Mouse (Mus musculus) small intestine, adult 2 months (tissue): ENCODE results near the gene Snx22.

Experiments
- CTCF ChIP-seq: fragments of 200-500 bp; IDR thresholded peaks from 2 replicates; pipeline ENCODE4 v1.5.1; 2012; ENCODE audit warnings: low read depth, mild to moderate bottlenecking, control low read depth, inconsistent platforms, low read length, moderate library complexity, mixed read lengths; ENCODE audit not compliant: insufficient replicate concordance, insufficient read length; ENCODE audit errors: extremely low read depth
- POLR2A ChIP-seq: fragments of 200-500 bp; IDR thresholded peaks from 2 replicates; pipeline ENCODE4 v1.6.1; 2012; ENCODE audit warnings: low read depth, mild to moderate bottlenecking, control low read depth, inconsistent platforms, low read length, moderate library complexity

DNA sequence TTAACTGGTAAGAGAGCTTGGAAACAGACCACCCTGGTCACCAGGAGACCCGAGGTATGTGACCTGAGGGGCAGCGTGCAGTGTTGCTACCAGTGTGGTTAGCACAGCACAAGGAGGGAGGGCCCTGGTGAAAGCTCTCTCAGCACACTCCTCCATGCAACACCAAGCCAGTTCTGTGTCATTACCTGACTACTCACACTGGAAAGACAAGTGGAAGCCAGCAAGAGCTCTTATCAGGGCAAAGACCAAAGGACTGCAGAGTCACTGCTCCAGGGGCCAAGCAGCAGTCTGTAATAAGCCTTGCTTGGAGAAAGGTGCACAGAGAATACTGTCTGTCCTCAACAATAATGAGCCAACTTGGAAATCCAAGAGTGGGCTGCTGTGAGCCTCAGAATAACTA, 23.1 kb upstream of the Snx22 start:
- no peak for TF ChIP-seq CTCF
- TF ChIP-seq POLR2A: no peak
